ENCODE assay signal across 8 mouse cellular contexts in genomic region chr7:45161612-45162473, GRCm38 (mm10). TPM values are rescaled to one million over a fixed set of nuclear protein-coding genes. Genes with fewer than 3 reads are reported as not detected.
DNase-seq lines count a peak whose midpoint lies in the region; ATAC-seq lines count a peak whose summit lies in the region.

No protein-coding gene starts in this region.

- peak; percentile 90 for ATAC-seq in intestine, embryonic 15.5 days

- H3K27ac ChIP-seq in intestine, embryonic 15.5 days = no peak overlapping the region

- H3K27me3 ChIP-seq in intestine, embryonic 15.5 days (replicated peaks) = peaks cover 44% of the 10 kb centered on the region

- H3K4me1 ChIP-seq in intestine, embryonic 15.5 days (replicated peaks) = peaks cover 7% of the 10 kb centered on the region

- peak; percentile 76 for DNase-seq in adrenal gland, adult 8-10 months
- peak; percentile 77 for DNase-seq in embryo, embryonic 11.5 days (ENCODE audit: low read depth, low spot score)
- peak; percentile 83 to 85 for DNase-seq in gastrocnemius, postnatal 36 days
- peak; percentile 94 to 95 for DNase-seq in left cerebral cortex, postnatal 14 days (ENCODE audit: low spot score in 2 of 2)
- DNase-seq in mesoderm, embryonic 11.5 days (ENCODE audit: low read depth, low spot score) = peak; percentile 88
- DNase-seq in right cerebral cortex, postnatal 36 days (ENCODE audit: low spot score in 2 of 2) = peak; percentile 90 to 93
- DNase-seq in urinary bladder, postnatal 4 days (ENCODE audit: low spot score in 2 of 2) = peak; percentile 82 to 91

- no peak overlapping the region; the same call in 1 of the 2 replicates for H3K9ac ChIP-seq in intestine, embryonic 15.5 days

- 4% methylated on average over 35 of the region's 35 CpGs for WGBS in intestine, embryonic 15.5 days

- H3K36me3 ChIP-seq in intestine, embryonic 15.5 days = peaks cover 6% of the 10 kb centered on the region; the same call in 1 of the 2 replicates

- intact Hi-C loops in gastrocnemius, postnatal 36 days (cut with DNase I) = loop anchor here (1.0 kb wide), 1 partner anchor 36 kb away; no protein-coding TSS in a partner anchor
- intact Hi-C loops in left cerebral cortex, postnatal 14 days (cut with DNase I) = loop anchor here (2.0 kb wide), 2 partner anchors 37 to 137 kb away; no protein-coding TSS in a partner anchor

- peak overlapping the region; percentile 95 for H3K4me2 ChIP-seq in intestine, embryonic 15.5 days (replicated peaks)

- no peaks in the 10 kb centered on the region for H3K9me3 ChIP-seq in intestine, embryonic 15.5 days

- peak overlapping the region; percentile 46 for H3K4me3 ChIP-seq in intestine, embryonic 15.5 days (replicated peaks)

RNA-seq across cellular contexts. Expression of gene Slc17a7, which starts 1.9 kb away (rescaled TPM):
- total RNA-seq in adrenal gland, adult 8-10 months (2022) = 1 to 10 TPM in 1 of 4 experiments, under 1 TPM in 3; 0.46 to 1.1 (median 0.65) TPM
- total RNA-seq in gastrocnemius, postnatal 36 days (2021) = under 1 TPM; 0.76 to 0.79 TPM
- polyA plus RNA-seq in intestine, embryonic 15.5 days (2015; fragmentation: Nextera tagmentation; extraction: Ambion mirVana) = 0.13 and 0.15 TPM in 2 replicates
- 1,000 to 10,000 TPM; 1,570 to 1,628 TPM for total RNA-seq in left cerebral cortex, postnatal 14 days (2021)

RNA-seq across cellular contexts. Expression of gene Aldh16a1, which starts 7.5 kb away (rescaled TPM):
- 10 to 100 TPM; 76.3 to 79.7 (median 77.2) TPM for total RNA-seq in adrenal gland, adult 8-10 months (2022)
- total RNA-seq in gastrocnemius, postnatal 36 days (2021) = 10 to 100 TPM; 10.6 to 14.3 TPM
- polyA plus RNA-seq in intestine, embryonic 15.5 days (2015; fragmentation: Nextera tagmentation; extraction: Ambion mirVana) = 79.0 and 87.3 TPM in 2 replicates
- 10 to 100 TPM; 10.7 to 13.5 TPM for total RNA-seq in left cerebral cortex, postnatal 14 days (2021)

RNA-seq across cellular contexts. Expression of gene Pih1d1, which starts 7.7 kb away (rescaled TPM):
- 10 to 100 TPM; 58.4 to 73.0 (median 68.9) TPM for total RNA-seq in adrenal gland, adult 8-10 months (2022)
- 10 to 100 TPM; 28.6 to 36.2 TPM for total RNA-seq in gastrocnemius, postnatal 36 days (2021)
- polyA plus RNA-seq in intestine, embryonic 15.5 days (2015; fragmentation: Nextera tagmentation; extraction: Ambion mirVana) = 94.1 and 98.9 TPM in 2 replicates
- total RNA-seq in left cerebral cortex, postnatal 14 days (2021) = 10 to 100 TPM; 46.9 to 48.4 TPM

RNA-seq across cellular contexts. Expression of gene Gfy, which starts 17.5 kb away (rescaled TPM):
- not detected for total RNA-seq in adrenal gland, adult 8-10 months (2022)
- total RNA-seq in gastrocnemius, postnatal 36 days (2021) = not detected
- polyA plus RNA-seq in intestine, embryonic 15.5 days (2015; fragmentation: Nextera tagmentation; extraction: Ambion mirVana) = not detected in 2 replicates
- total RNA-seq in left cerebral cortex, postnatal 14 days (2021) = under 1 TPM in 1 of 2 experiments, not detected in 1; 0.18 TPM

RNA-seq across cellular contexts. Expression of gene Pth2, which starts 19.0 kb away (rescaled TPM):
- total RNA-seq in adrenal gland, adult 8-10 months (2022) = not detected
- not detected for total RNA-seq in gastrocnemius, postnatal 36 days (2021)
- polyA plus RNA-seq in intestine, embryonic 15.5 days (2015; fragmentation: Nextera tagmentation; extraction: Ambion mirVana) = not detected in 2 replicates
- total RNA-seq in left cerebral cortex, postnatal 14 days (2021) = not detected

Comparison
In these comparisons a context has a peak if more than half of its experiments do, and no peak if none do; other contexts are left out.
1. RNA of gene Slc17a7, which starts 1.9 kb away (total RNA-seq): 1,570 to 1,628 TPM in left cerebral cortex, postnatal 14 days; 0.76 to 0.79 TPM in gastrocnemius, postnatal 36 days and 0.46 to 1.1 TPM in adrenal gland, adult 8-10 months; every median in the first group is over 100 times any median in the second.
2. RNA of gene Aldh16a1, which starts 7.5 kb away (total RNA-seq): 76.3 to 79.7 TPM in adrenal gland, adult 8-10 months; 10.6 to 14.3 TPM in gastrocnemius, postnatal 36 days and 10.7 to 13.5 TPM in left cerebral cortex, postnatal 14 days; every median in the first group is over 4 times any median in the second.
3. Peak in every context shown above with its lines, with median percentiles within 50 percentile points of each other: DNase-seq.